Mouse (Mus musculus) left cerebral cortex, postnatal 25 days (tissue): ENCODE measurements at regions not wholly inside any gene's neighbourhood (a gene's known extent, or its start where the extent isn't known, plus 50 kb on each side); places are given as distances from the start of the nearest gene placed in this dataset.

Source experiments
- DNase-seq, 2 experiments: peaks; one replicate each; pipeline ENCODE4 v3.0.0; 2022; ENCODE audit warnings: low spot score in 2 of 2, mixed read lengths in 1 of 2
- intact Hi-C: fragments of 180-260 bp; cut with DNase I; formaldehyde crosslinking; loops from one replicate; pipeline ENCODE4 v1.15.1; 2025

GRCm38 (mm10) chr2:167878255-167878865 lies 53.5 kb upstream of the Ptpn1 start:
- DNase-seq = no peak
- intact Hi-C loops = no loop called here

DNA sequence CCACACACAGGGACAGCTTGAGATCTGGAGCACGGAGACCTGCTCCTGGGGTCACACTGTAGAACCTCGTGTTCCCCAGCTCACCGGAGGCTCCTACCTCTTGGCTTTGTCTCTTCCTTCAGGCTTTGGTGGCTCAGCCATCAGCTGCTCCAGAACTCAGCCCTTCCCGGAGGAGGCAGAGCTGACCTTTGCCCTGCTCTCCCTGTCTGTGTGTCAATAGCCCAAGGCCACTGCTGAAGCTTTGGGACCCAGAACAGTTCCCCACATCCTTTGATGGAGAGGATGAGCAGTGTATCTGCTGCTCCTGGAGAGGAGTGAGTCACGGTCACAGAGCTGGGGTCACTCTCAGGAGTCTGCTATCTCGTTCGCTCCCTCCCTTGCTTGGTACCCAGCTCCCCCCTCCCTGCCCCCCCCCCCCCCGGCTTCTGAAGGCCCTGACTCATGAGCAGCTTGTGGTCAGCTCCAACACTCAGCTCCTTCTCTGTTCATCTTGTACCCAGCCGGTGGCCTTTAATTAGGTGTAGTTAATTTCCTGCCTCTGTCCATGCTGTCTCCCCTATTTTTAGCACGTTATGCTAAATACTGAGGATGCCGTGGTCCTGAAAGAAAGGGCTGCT lies 54.5 kb upstream of the Ptpn1 start:
- no peak for DNase-seq
- intact Hi-C loops = no loop called here

DNA sequence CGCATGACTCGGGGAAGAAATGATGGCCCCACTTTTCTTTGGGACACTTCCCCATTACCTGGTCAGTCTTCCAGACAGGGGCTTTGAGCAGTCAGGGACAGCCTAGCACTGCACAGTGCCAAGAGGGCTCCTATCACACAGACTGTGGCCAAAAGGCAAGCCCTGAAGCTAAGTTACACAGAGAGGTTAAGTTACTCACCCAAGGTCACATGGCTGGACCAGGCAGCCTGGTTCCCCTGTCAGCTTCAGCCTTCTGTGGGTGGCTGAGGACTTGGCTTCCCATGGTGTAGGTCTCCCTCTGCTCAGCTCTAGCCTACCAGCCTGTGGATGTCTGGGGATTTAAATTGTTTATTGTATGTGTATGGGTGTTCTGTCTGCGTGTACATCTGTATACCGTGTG lies 59.4 kb upstream of the Ptpn1 start:
- intact Hi-C loops = no loop called here
- DNase-seq = no peak

DNA sequence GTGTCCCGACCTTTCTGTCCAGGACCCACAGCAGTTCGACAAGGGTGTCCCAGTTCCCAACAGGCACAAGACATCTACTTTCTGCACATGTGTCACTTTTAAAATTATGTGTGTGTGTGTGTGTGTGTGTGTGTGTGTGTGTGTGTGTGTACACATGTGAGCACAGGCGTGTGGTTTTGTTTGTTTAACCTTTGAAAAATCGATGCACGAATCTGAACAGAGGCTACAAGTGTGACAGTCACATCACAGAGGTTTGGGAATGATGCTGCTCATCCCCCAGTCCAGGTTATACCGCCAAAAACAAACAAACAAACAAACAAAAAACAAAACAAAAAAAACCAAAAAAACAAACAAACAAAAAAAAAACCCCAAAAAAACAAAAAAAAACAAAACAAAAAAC lies 61.7 kb upstream of the Ptpn1 start:
- intact Hi-C loops = no loop called here
- DNase-seq = no peak

GRCm38 (mm10) chr2:167866751-167867150 lies 65.1 kb upstream of the Ptpn1 start:
- no peak for DNase-seq
- intact Hi-C loops = no loop called here

- no peak for DNase-seq
- intact Hi-C loops = no loop called here
These were observed 66.3 kb upstream of the Ptpn1 start for GRCm38 (mm10) chr2:167865525-167865924.

DNA sequence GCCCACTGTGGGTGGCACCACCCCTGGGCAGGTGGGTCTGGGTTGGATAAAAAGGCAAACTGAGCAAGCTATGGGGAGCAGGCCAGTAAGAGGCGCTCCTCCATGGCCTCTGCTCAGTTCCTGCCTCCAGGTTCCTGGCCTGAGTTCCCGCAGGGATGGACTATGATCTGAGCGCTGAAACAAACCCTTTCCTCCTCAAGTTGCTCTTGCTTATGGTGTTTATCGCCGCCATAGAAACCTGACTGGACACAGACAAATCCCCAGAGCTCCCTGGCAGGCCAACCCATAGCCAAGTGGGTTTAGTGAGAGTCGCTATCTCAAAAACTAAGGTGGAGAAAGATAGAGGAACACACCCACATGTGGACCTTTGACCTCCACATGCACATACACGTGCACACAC lies 67.2 kb upstream of the Ptpn1 start:
- intact Hi-C loops = no loop called here
- no peak for DNase-seq

DNA sequence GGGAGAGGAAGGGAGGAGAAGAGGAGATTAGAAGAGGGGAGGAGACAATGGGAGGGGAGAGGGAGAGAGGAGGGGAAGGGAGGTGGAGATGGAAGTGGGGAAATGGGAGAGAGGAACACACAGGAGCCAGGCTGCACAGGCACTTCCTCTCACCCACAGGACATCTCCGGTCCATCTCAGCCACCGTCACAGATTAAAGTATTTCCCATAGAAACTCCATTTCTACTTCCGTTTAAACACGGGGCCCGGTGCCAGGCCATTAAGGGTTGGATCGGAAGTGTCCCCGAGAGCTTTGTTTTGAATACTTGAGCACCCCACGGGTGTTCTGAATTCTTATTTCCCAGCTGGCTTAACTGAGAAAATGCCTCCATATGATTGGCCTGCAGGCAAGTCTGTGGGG lies 67.6 kb upstream of the Ptpn1 start:
- DNase-seq = no peak

DNA sequence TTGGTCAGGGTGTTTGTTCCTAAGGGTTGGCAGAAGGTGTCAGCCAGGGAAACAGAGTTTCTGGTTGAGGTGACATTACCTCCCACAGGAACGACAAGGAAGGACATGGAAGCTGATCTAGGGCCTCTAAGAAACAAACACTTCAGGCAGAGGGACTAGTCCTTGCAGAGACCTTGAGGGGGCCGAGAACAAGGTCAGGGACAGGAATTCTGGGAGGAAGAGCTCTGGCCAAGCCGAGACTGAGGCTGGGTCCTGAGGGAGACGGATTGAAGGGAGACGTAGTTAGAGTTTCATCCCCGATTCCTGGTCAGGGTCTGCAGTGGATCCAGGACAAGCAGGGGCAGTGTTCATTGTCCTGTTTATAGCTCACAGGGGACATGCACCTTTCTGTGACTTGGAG lies 68.2 kb upstream of the Ptpn1 start:
- intact Hi-C loops = no loop called here

More for the DNA sequence above, 67.6 kb upstream of the Ptpn1 start:
- intact Hi-C loops = no loop called here

DNA sequence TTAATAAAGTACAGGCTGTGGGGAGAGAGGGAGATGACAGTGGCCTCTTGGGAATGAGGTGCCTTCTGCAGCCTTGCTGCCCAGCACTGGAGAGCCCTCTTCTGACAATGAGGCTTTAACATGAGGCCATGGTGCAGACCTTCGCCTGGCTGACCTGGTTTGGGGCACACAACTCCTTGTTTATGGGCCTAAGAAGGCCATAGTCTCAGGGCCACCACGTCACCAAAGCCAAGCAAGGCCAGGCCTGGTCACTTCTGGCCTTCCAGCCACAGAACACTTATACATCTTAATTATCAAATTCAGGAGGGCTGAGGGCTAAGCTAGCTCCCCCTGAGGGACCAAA lies 70.7 kb upstream of the Ptpn1 start:
- intact Hi-C loops = no loop called here
- DNase-seq = no peak

More for the DNA sequence above, 68.2 kb upstream of the Ptpn1 start:
- no peak for DNase-seq

DNA sequence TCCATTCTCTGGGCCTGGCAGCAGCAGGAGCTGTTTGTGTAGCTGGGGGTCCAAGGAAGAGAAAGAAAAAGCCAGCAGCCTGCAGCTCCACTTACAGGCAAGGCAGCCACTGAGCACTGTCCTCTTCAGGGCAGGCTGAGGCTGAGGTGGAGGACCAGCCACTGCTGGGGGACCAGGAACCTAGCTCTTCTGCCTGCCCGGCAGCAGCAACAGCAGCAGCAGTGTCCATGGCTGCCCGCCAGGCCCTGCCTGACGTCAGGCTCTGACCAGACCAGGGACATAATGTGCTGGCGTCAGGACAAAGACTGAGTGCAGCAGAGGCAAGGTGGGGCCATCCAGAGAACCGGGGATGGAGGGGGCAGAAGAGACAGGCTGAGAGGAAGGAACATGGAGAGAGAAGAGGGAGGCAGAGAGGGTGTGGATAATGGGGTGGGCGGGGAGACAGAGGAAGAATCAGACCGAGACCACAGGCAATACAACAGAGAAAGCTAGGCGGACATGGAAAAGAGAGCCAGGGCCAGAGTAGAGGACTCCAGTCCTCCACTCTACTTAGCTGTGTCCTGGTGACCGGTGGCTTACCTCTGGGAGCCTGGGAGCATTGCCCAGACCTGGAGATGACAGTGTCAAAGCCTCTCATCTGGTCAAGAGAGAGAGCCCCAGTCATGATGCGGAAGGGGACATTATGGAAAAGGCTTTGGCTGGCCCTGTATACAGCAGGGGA lies 71.2 kb upstream of the Ptpn1 start:
- intact Hi-C loops = no loop called here
- DNase-seq = peak; percentile 61 to 67

DNA sequence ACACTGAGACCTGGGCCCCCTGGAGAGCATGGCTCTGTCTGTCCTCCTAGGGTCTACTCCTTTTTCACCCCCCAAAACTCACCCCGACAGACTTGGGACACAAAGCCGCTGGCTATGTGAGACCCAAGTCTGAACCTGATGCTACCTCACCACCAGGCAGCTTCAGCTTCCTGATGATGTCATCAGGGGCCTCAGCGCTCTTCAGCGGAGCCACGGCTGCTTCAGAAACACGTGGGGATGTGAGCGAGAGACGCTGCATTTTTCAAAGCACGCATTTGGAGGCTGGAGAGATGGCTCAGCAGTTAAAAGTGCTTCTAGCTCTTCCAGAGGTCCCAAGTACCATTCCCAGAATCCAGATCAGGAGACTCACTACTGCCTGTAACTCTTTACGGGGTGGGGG lies 72.3 kb upstream of the Ptpn1 start:
- intact Hi-C loops = no loop called here
- no peak for DNase-seq

GRCm38 (mm10) chr2:167858346-167858745 lies 73.5 kb upstream of the Ptpn1 start:
- intact Hi-C loops = no loop called here
- no peak for DNase-seq

- intact Hi-C loops = no loop called here
- DNase-seq = no peak
These were observed 73.9 kb upstream of the Ptpn1 start for GRCm38 (mm10) chr2:167857911-167858310.

DNA sequence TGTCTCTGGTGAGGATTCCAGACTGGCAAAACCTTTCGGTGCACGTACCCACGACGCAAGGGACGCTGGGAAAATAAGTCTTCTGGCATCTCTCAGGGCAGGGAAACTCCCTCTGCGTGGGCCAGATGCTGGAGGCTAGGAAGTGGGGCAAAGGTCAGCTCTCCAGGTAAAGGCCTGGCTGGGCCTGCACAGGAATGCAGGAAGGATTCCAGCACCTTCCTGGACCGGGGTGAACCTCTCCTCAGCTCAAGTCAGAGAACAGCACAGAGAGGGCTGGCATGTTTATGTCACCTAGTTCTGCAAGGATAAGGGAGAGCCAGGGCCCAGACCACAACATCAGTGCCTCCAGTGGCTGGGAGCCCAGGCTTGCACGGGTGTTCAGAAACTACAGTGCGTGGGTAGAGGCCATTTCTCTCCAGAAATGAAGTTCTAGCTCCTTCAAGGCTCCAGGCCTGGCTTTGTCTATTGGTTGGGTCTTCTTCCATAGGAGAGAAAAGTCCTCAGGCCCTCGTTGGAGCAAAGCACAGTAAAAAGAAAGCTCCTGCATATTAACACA lies 74.9 kb upstream of the Ptpn1 start:
- intact Hi-C loops = no loop called here
- DNase-seq = no peak

GRCm38 (mm10) chr2:167856020-167856419 lies 75.8 kb upstream of the Ptpn1 start:
- intact Hi-C loops = no loop called here
- DNase-seq = no peak

DNA sequence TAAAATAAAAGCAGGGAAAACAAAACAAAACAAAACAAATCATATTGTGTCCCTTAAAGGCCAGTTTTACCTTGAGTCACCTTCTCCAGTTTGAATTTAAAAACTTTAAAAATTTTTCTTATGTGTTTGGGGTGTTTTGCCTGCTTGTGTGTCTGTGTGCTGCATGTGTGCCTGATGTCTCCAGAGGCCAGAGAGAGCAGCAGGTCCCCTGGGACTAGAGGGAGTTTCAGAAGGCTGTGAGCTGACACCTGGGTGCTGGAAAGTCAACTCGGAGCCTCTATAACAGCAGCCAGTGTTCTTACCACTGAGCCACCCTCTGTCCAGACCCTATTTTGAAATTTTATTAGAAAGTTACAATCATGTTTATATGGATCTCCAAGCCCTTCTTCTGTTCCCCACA lies 77.8 kb upstream of the Ptpn1 start:
- no peak for DNase-seq
- intact Hi-C loops = no loop called here

- DNase-seq = no peak
- intact Hi-C loops = no loop called here
These were observed 78.4 kb upstream of the Ptpn1 start for GRCm38 (mm10) chr2:167853411-167853821.

GRCm38 (mm10) chr2:167852582-167852981 lies 79.3 kb upstream of the Ptpn1 start:
- intact Hi-C loops = no loop called here
- DNase-seq = no peak

DNA sequence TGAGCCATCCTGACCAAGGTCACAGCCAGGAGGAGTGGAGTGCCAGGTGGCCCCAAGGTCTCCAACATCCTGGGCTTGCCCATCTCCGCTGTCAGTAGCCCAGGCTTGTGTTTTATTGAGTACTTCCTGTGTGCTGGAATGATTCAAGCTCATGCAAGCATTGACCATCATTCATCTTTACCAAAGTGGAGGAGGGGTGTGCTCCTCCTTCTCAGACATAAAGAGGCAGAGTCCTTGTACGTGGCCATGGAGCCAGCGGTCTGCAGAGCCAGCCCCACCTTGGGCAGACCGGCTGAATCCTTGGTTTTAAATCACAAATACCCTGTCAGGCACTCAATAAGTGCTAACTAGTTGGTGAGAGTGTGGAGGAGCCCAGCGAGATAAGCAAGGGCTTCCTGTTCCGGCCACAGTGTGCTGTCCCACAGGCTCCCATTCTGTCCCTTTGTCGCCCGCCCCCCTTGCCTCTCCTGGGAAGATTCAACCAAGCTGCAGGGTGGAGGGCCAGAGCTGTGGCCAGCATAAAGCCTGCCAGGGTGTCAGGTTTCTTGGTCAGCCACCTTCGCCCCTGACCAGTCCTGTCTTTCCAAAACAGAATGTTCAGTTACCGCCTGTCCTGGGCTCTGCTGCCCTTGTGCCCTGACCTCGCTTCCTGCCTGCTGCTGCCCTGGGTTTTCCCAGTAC lies 80.5 kb upstream of the Ptpn1 start:
- intact Hi-C loops = no loop called here
- no peak for DNase-seq
